Mouse (Mus musculus): ENCODE measurements around the gene Rhbdf1. TPM values are rescaled to one million over a fixed set of nuclear protein-coding genes. Genes with fewer than 3 reads are reported as not detected.
A peak's percentile ranks its signal among the peaks of the same experiment; 100 is the strongest.

The Rhbdf1 gene
- polyA plus RNA-seq, 1 experiment from 2014 or later, result 32.8 TPM

- no peaks in the 10 kb centered on the region for H3K9me3 ChIP-seq (replicated peaks)
- H3K27ac ChIP-seq, result no peak overlapping the region
- ATAC-seq (ENCODE audit: low FRiP score), result no peak
- WGBS, result 90% methylated on average over 8 of the region's 8 CpGs
- no peaks in the 10 kb centered on the region for H3K27me3 ChIP-seq
- H3K4me2 ChIP-seq (replicated peaks), result no peak overlapping the region
- H3K4me3 ChIP-seq, result no peak overlapping the region
- H3K4me1 ChIP-seq, result no peaks in the 10 kb centered on the region
- peaks cover 66% of the 10 kb centered on the region for H3K36me3 ChIP-seq
- H3K9ac ChIP-seq, result no peak overlapping the region
Observed at GRCm38 (mm10) chr11:32250880-32251763, 29.0 kb upstream of the Rhbdf1 start.

GRCm38 (mm10) chr11:32248350-32248749 is 26.2 kb upstream of the Rhbdf1 start:
- no peak overlapping the region for H3K27ac ChIP-seq
- H3K9ac ChIP-seq, result no peak overlapping the region
- no peaks in the 10 kb centered on the region for H3K4me1 ChIP-seq
- ATAC-seq (ENCODE audit: low FRiP score), result no peak
- no peak overlapping the region for H3K4me3 ChIP-seq
- H3K4me2 ChIP-seq (replicated peaks), result no peak overlapping the region
- H3K27me3 ChIP-seq, result no peaks in the 10 kb centered on the region
- H3K36me3 ChIP-seq, result peaks cover 71% of the 10 kb centered on the region
- WGBS, result 93% methylated on average over 3 of the region's 3 CpGs
- no peaks in the 10 kb centered on the region for H3K9me3 ChIP-seq (replicated peaks)

GRCm38 (mm10) chr11:32247068-32247467 is 25.0 kb upstream of the Rhbdf1 start:
- no peak overlapping the region for H3K27ac ChIP-seq
- no peaks in the 10 kb centered on the region for H3K4me1 ChIP-seq
- no peak for ATAC-seq (ENCODE audit: low FRiP score)
- no peaks in the 10 kb centered on the region for H3K27me3 ChIP-seq
- H3K9ac ChIP-seq, result no peak overlapping the region
- peaks cover 67% of the 10 kb centered on the region for H3K36me3 ChIP-seq
- H3K4me2 ChIP-seq (replicated peaks), result no peak overlapping the region
- H3K4me3 ChIP-seq, result no peak overlapping the region
- no peaks in the 10 kb centered on the region for H3K9me3 ChIP-seq (replicated peaks)

GRCm38 (mm10) chr11:32245614-32246013 is 23.5 kb upstream of the Rhbdf1 start:
- no peaks in the 10 kb centered on the region for H3K4me1 ChIP-seq
- no peak for ATAC-seq (ENCODE audit: low FRiP score)
- no peak overlapping the region for H3K27ac ChIP-seq
- H3K4me2 ChIP-seq (replicated peaks), result no peak overlapping the region
- H3K4me3 ChIP-seq, result no peak overlapping the region
- 88% methylated on average over 6 of the region's 6 CpGs for WGBS
- peaks cover 56% of the 10 kb centered on the region for H3K36me3 ChIP-seq
- H3K9ac ChIP-seq, result no peak overlapping the region
- no peaks in the 10 kb centered on the region for H3K27me3 ChIP-seq
- H3K9me3 ChIP-seq (replicated peaks), result no peaks in the 10 kb centered on the region

GRCm38 (mm10) chr11:32244617-32245016 is 22.5 kb upstream of the Rhbdf1 start:
- whole genome bisulfite sequencing, result 94% methylated on average over 1 of the region's 1 CpGs
- H3K27ac ChIP-seq, result no peak overlapping the region

GRCm38 (mm10) chr11:32244064-32244463 is 22.0 kb upstream of the Rhbdf1 start:
- Histone ChIP-seq H3K9ac (no peak overlapping the region), H3K9me3 (replicated peaks) (no peaks in the 10 kb centered on the region), H3K36me3 (peaks cover 55% of the 10 kb centered on the region), H3K4me1 (no peaks in the 10 kb centered on the region), H3K4me2 (replicated peaks) (no peak overlapping the region), H3K4me3 (no peak overlapping the region), H3K27me3 (no peaks in the 10 kb centered on the region), H3K27ac (no peak overlapping the region)
- 75% methylated on average over 3 of the region's 3 CpGs for WGBS
- no peak for ATAC-seq (ENCODE audit: low FRiP score)

More at GRCm38 (mm10) chr11:32244617-32245016, 22.5 kb upstream of the Rhbdf1 start:
- Histone ChIP-seq H3K27me3 (no peaks in the 10 kb centered on the region), H3K9ac (no peak overlapping the region), H3K9me3 (replicated peaks) (no peaks in the 10 kb centered on the region), H3K4me2 (replicated peaks) (no peak overlapping the region), H3K4me1 (no peaks in the 10 kb centered on the region), H3K36me3 (peaks cover 56% of the 10 kb centered on the region), H3K4me3 (no peak overlapping the region)
- no peak for ATAC-seq (ENCODE audit: low FRiP score)

- H3K9ac ChIP-seq, result no peak overlapping the region
- H3K9me3 ChIP-seq (replicated peaks), result no peaks in the 10 kb centered on the region
- ATAC-seq (ENCODE audit: low FRiP score), result no peak
- H3K36me3 ChIP-seq, result peaks cover 50% of the 10 kb centered on the region
- no peak overlapping the region for H3K4me2 ChIP-seq (replicated peaks)
- 70% methylated on average over 7 of the region's 7 CpGs for WGBS
- H3K27me3 ChIP-seq, result no peaks in the 10 kb centered on the region
- no peak overlapping the region for H3K4me3 ChIP-seq
- no peaks in the 10 kb centered on the region for H3K4me1 ChIP-seq
- no peak overlapping the region for H3K27ac ChIP-seq
Observed at GRCm38 (mm10) chr11:32243205-32243955, 21.3 kb upstream of the Rhbdf1 start.

- no peak overlapping the region for H3K27ac ChIP-seq
- peaks cover 42% of the 10 kb centered on the region for H3K36me3 ChIP-seq
- H3K4me2 ChIP-seq (replicated peaks), result no peak overlapping the region
- H3K27me3 ChIP-seq, result no peaks in the 10 kb centered on the region
- H3K9ac ChIP-seq, result no peak overlapping the region
- WGBS, result 93% methylated on average over 3 of the region's 3 CpGs
- H3K4me3 ChIP-seq, result no peak overlapping the region
- ATAC-seq (ENCODE audit: low FRiP score), result no peak
- H3K9me3 ChIP-seq (replicated peaks), result no peaks in the 10 kb centered on the region
- no peaks in the 10 kb centered on the region for H3K4me1 ChIP-seq
Observed at GRCm38 (mm10) chr11:32242209-32242608, 20.1 kb upstream of the Rhbdf1 start.

GRCm38 (mm10) chr11:32241391-32241790 is 19.3 kb upstream of the Rhbdf1 start:
- Histone ChIP-seq H3K4me1 (peaks cover 3% of the 10 kb centered on the region), H3K9me3 (replicated peaks) (no peaks in the 10 kb centered on the region), H3K4me3 (no peak overlapping the region), H3K9ac (no peak overlapping the region), H3K36me3 (peaks cover 33% of the 10 kb centered on the region), H3K4me2 (replicated peaks) (no peak overlapping the region), H3K27ac (no peak overlapping the region), H3K27me3 (no peaks in the 10 kb centered on the region)
- ATAC-seq (ENCODE audit: low FRiP score), result no peak

- H3K36me3 ChIP-seq, result peaks cover 37% of the 10 kb centered on the region
Observed at GRCm38 (mm10) chr11:32238093-32238860, 16.2 kb upstream of the Rhbdf1 start.

GRCm38 (mm10) chr11:32237411-32237795 is 15.3 kb upstream of the Rhbdf1 start:
- Histone ChIP-seq H3K9ac (no peak overlapping the region), H3K36me3 (peaks cover 44% of the 10 kb centered on the region), H3K27me3 (no peaks in the 10 kb centered on the region), H3K4me1 (peaks cover 8% of the 10 kb centered on the region), H3K4me2 (replicated peaks) (no peak overlapping the region), H3K4me3 (no peak overlapping the region), H3K27ac (no peak overlapping the region), H3K9me3 (replicated peaks) (no peaks in the 10 kb centered on the region)
- no peak for ATAC-seq (ENCODE audit: low FRiP score)
- 97% methylated on average over 3 of the region's 3 CpGs for WGBS

More at GRCm38 (mm10) chr11:32238093-32238860, 16.2 kb upstream of the Rhbdf1 start:
- no peak overlapping the region for H3K4me2 ChIP-seq (replicated peaks)
- no peaks in the 10 kb centered on the region for H3K9me3 ChIP-seq (replicated peaks)
- ATAC-seq (ENCODE audit: low FRiP score), result peak; percentile 36; the same call in 1 of the 2 replicates
- H3K9ac ChIP-seq, result no peak overlapping the region
- no peak overlapping the region for H3K27ac ChIP-seq
- H3K4me1 ChIP-seq, result peaks cover 8% of the 10 kb centered on the region
- no peaks in the 10 kb centered on the region for H3K27me3 ChIP-seq
- no peak overlapping the region for H3K4me3 ChIP-seq
- WGBS, result 56% methylated on average over 5 of the region's 5 CpGs

All from hindbrain, embryonic 12.5 days (tissue).